Mouse (Mus musculus) CH12F3 (cell line): Measurements from ENCODE around the gene Lhfpl2.
"Not testable (repeated sequence)": the region's sequence is repeated elsewhere in the genome, so short reads cannot be mapped to it uniquely, and the experiment has no call there.

Source experiments
- in situ Hi-C: fragments of 300-500 bp; cut with MboI; formaldehyde crosslinking; loops from 2 replicates; pipeline ENCODE4 v1.14.3; 2020; ENCODE audit warnings: low sequenced_read_pairs

Gene Lhfpl2

GRCm38 (mm10) chr13:94057563-94058560 is at the start of gene Lhfpl2:
Gene Lhfpl2, plus strand, starts transcription at chr13:94057796.
- in situ Hi-C loops, result no loop called here

DNA sequence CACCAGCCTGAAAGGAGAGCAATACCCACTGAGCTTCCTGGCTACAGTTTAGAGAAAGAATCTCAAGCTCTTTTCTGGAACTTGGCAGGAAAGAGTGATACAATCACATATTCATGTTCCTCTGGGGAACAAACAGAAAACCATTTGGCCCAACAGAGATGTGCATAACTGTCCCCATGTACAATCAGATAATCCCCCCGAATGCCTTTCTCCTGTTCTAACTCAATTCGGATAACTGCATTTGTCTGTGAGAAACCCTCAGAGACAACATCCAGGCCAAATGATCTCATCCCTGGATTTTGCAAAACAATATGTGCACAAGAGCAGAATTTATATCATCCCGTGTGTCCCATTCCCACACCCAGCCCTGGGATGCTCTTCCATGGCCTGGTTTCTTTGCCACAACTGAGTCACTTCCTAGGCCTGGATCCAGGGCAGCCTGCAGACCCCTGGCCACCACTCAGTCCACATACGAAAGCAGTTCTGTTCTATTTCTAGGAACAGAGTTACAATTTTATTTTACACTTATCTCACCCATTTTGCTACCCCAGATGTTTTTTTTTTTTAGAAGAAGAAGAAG is 45.5 kb upstream of the Lhfpl2 start:
- in situ Hi-C loops, result no loop called here

GRCm38 (mm10) chr13:94013986-94014385 is 43.6 kb upstream of the Lhfpl2 start:
- in situ Hi-C loops, result no loop called here

GRCm38 (mm10) chr13:94024575-94024974 is 33.0 kb upstream of the Lhfpl2 start:
- in situ Hi-C loops, result not testable (repeated sequence)

DNA sequence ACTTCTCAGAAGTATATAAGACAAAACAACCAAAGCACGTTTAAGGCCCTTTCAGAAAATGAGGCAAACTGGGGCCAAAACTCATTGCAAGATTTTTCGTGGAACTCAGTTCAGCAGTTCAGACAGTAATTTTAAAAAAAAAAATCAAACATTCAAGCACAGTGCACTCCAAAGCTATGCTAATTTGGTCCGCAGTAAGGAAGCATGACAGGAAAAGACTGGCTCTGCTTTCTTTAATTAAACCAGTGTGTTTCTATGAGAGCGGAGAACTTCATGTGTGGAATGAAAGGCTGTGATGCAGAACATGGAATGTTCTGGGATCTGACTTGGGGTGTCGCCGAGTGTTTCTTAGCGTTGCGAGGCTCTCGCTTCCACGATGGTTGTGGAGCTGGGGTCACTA is 28.4 kb upstream of the Lhfpl2 start:
- in situ Hi-C loops, result no loop called here

- in situ Hi-C loops, result no loop called here
Observed at GRCm38 (mm10) chr13:94030551-94030950, 27.0 kb upstream of the Lhfpl2 start.

- in situ Hi-C loops, result no loop called here
Observed at GRCm38 (mm10) chr13:94037313-94038051, 20.1 kb upstream of the Lhfpl2 start.

DNA sequence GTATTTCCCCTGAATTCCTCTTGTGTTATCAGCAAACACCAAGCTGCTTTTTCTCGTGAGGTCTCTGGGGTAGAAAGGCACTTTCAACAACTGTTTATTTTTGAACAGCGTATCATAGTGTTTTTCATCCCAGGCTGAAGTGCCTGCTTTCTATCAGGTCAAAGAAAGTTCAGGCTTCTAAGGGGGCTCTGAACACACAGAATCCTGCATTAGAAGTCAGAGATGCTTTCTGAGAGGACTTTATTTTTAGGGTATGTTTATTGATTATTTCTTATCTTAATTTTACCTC is 19.6 kb upstream of the Lhfpl2 start:
- in situ Hi-C loops, result no loop called here

- in situ Hi-C loops, result no loop called here
Observed at GRCm38 (mm10) chr13:94050036-94050435, 7.6 kb upstream of the Lhfpl2 start.

DNA sequence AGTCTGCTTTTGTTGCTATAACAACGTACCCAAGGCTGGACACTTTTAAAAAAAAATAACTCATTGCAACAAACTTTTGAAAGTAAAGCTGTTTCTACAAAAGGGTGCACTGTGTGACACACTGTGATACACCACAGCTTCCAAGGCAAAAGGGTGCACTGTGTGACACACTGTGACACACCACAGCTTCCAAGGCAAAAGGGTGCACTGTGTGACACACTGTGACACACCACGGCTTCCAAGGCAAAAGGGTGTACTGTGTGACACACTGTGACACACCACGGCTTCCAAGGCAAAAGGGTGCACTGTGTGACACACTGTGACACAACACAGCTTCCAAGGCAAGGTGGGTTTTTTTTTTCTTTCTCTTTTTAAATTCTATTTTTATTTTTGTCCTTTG is 6.8 kb upstream of the Lhfpl2 start:
- in situ Hi-C loops, result no loop called here

GRCm38 (mm10) chr13:94057036-94057562 is 497 bp upstream of the Lhfpl2 start:
- in situ Hi-C loops, result no loop called here

DNA sequence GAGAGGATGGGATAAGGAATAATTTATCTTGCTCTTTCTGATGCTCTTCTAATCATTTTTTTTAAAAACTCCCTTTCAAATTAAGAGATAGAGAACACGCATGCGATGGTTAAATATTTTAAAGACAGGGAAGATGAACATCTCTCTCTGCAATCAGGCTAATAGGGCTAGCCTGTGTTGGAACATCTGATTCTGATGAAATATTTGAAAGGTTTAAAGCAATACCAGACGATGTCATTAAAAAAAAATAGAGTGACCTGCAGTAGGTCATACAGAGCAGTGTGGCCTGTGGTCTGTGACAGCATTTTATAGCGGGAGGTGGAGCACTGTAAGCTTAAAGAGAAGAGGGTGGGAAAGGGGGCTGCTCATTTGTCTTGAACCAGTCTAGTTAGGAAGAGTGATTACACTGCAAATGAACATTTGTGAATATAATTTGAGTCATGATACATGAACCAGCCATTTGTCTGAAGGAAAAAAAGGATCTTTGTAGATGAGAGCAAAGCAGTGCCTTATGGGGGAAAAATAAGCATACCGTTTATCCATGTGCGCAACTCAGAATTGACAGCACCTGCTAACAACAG is 1.1 kb downstream of the Lhfpl2 start:
- in situ Hi-C loops, result no loop called here

GRCm38 (mm10) chr13:94059373-94059772 is 1.8 kb downstream of the Lhfpl2 start:
- in situ Hi-C loops, result no loop called here

DNA sequence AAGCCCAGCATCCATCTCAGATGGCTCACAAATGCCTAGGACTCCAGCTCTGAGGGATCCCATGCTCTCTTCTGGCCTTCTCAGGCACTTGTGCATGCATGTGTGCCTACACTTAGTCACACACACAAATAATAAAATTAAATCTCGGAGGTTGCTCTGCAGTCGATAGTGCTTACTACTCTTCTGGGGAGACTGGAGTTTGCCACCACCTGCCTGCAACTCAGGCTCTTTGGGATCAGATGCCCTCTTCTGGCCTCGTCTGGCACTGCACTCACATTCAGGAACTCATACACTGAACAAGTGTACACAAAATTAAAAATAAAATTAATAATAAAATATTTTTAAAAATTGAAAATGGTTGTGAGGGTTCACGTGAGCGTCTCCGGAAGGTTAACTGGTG is 2.2 kb downstream of the Lhfpl2 start:
- in situ Hi-C loops, result no loop called here

DNA sequence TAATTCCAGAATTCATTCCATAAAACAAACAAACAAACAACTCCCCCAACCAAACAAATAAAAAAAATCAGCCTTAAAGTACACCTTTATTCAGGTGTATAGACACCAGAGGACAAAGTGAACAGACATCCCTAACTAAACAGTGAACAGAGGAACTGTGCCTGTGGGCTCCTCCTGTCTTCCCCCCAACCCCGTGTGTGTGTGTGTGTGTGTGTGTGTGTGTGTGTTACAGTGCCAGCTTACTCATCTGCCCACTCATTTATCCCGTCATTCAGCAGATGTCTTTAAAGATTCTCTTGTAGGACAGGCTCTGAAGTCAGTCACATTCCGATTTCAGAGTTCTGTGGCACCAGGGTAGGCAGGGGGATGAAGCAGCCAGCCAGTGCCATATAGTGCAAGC is 2.9 kb downstream of the Lhfpl2 start:
- in situ Hi-C loops, result no loop called here

DNA sequence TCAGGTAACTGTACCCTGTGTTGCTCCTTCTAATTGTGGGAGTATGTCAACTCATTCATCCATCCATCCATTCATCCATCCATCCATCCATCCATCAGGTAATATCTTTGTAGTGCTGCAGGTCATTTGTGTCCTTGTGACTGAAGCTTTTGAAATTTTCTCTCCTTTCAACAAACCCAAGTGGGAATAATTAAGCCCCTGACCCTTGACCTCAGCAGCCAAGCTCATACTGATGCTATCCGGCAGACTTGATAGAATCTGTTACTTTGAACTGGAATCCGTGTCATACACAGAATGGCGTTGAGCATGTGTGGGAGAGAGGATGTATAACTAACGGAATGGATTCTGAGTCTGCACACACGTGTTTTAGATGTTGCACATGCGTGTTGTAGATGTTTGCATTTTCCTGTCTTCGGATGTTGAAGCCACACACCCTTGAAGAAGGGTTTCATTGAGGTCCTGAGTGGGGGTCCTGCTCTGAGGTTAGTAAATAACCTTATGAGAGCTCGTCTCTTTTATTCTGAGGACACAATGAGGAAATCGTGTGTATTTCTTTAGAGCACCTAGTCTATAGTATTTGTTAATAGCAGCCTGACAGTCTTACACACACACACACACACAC is 3.8 kb downstream of the Lhfpl2 start:
- in situ Hi-C loops, result no loop called here

GRCm38 (mm10) chr13:94062349-94063111 is 4.9 kb downstream of the Lhfpl2 start:
- in situ Hi-C loops, result no loop called here

- in situ Hi-C loops, result no loop called here
Observed at GRCm38 (mm10) chr13:94063156-94063555, 5.6 kb downstream of the Lhfpl2 start.

DNA sequence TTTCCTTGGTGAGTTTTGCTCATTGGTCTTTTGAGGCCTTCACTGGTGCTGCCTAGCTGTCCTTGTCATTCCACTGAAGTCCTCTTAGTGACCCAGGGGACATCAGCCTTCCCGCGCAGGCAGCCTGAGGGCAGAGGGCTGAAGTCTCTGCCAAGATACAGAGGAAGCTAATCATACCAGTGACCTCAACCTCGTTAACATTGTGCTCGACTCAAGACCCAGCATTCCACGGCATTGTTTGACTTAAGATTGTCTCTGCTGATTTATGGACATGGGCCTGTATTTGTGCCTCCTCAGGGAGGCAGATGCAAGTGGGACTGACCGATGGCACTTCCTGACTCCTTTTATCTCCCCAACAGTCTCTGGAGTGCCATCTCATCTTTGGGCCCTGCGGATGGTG is 7.0 kb downstream of the Lhfpl2 start:
- in situ Hi-C loops, result no loop called here
